Mouse (Mus musculus) adrenal gland, adult 18-20 months (tissue): ENCODE data around the gene Fer1l4. TPM values are rescaled to one million over a fixed set of nuclear protein-coding genes. Genes with fewer than 3 reads are reported as not detected.

Experiments used
- DNase-seq, 2 experiments: peaks; one replicate each; pipeline ENCODE4 v3.0.0; 2021 to 2022; ENCODE audit warnings: low spot score in 2 of 2
- long read RNA-seq, 2 experiments: library from polyadenylated mRNA; stranded (forward); transcript quantifications; one replicate each; pipeline ENCODE4 v2.0.0; 2021
- total RNA-seq, 2 experiments: library from RNA; stranded (reverse); gene quantifications; 1 replicate in 1 of 2; 2 replicates in 1 of 2; pipeline ENCODE4 v1.2.3; 2021

The Fer1l4 gene
- not detected for total RNA-seq
- long read RNA-seq, experiment 1, result 0 reads
- long read RNA-seq, experiment 2, result 0 reads

- DNase-seq, result no peak
Measured at GRCm38 (mm10) chr2:156052816-156053215, at the start of gene Fer1l4. Gene Fer1l4, minus strand, starts transcription at chr2:156052947.

DNA sequence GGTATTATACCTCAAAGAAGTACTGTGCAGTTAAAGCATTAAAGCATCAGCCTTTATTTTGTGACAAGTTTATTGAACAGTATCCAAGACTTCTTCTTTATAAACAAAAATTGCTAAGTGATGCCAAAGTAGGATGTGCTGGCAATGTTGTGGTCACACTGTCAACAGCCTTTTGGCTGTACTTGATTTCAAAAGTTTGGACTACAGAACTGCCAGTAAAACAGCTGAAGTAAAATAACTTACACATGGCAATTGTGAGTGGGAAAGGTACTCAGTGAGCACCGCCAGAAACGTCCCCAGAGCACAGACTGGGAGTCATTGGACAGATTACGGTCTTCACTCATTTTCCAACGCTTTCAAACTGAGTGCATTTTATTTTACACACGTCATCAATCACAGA lies 39.2 kb upstream of the Fer1l4 start:
- DNase-seq, result no peak

- DNase-seq, result no peak
Measured at GRCm38 (mm10) chr2:156089799-156090198, 37.1 kb upstream of the Fer1l4 start.

GRCm38 (mm10) chr2:156087391-156088110 lies 34.8 kb upstream of the Fer1l4 start:
- DNase-seq, result no peak

DNA sequence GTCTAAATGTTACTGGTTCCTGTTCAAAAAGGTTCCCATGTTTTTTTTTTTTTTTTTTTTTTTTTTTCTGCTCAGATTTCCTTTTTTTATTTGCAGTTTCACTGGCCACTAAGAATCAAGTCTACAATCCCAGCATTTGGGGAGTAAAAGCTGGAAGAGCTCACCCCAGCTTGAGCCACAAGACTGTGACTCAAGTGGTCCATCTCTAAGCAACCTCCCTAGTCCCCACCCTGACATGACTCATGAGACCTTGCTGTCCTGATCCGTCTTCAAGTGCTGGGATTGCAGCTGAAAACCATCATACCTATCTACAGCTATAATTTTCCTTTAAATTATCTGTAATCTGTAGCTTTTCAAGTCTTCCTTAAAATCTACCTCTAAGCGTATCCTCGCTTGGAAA lies 31.8 kb upstream of the Fer1l4 start:
- no peak for DNase-seq

DNA sequence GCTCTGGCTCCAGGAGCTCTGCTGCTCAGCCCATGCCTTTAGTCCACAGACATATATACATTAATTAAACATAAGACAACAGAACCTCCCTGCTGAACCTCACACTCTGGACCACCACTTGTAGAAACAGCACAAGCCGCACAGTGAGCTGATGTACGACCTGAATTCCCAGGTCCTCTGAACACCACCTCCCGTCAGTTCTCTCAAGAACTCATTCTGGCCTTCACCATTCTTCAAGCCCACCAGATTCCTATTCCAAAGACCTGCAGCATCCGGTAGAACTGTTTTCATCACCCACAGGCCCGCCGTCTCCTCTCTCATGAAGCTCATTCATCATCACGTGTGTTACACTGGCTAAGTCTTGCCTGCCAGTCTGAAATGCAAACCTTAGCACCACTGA lies 27.6 kb upstream of the Fer1l4 start:
- DNase-seq, result no peak

GRCm38 (mm10) chr2:156079674-156080073 lies 26.9 kb upstream of the Fer1l4 start:
- DNase-seq, result no peak

DNA sequence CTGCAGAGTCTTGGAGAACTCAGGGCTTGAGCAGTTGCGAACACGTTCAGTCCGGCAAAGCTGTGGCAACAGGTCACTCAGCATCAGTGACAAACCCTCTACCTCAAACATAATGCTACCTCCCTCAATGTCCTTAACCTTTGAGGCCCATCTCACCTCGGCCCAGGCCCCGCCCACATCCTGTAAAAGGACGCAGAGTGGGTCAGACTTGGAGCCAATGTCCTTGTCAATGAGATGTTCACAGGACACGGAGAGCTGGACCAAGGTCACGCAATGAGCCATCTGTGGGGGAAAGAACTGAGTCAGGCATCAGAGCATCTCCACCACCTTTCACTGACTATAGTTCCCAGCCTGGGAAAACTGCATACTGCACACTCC lies 26.4 kb upstream of the Fer1l4 start:
- peak; percentile 49 to 50 for DNase-seq

- DNase-seq, result no peak
Measured at GRCm38 (mm10) chr2:156078421-156079182, 25.9 kb upstream of the Fer1l4 start.

DNA sequence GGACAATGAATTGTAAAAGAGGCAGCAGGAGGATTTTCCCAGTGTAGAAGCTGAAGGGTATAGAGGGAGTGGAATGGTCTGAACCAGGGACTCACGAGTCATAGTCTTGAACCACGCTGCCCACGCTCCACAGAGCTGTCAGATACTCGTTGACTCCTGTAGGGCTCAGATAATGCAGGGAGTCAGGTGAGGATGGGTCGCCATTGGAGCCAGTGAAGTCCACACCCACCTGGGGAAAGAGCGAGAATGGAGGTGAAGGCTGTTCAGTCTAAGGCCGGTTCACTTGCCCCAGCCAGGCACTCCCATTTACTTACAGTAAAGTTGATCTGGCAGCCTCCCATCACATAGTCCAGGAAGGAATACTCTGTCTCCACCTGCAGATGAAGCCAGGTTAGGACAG lies 24.7 kb upstream of the Fer1l4 start:
- no peak for DNase-seq

- no peak for DNase-seq
Measured at GRCm38 (mm10) chr2:156073725-156074124, 21.0 kb upstream of the Fer1l4 start.

- no peak for DNase-seq
Measured at GRCm38 (mm10) chr2:156071236-156071635, 18.5 kb upstream of the Fer1l4 start.

- no peak for DNase-seq
Measured at GRCm38 (mm10) chr2:156067916-156068315, 15.2 kb upstream of the Fer1l4 start.

GRCm38 (mm10) chr2:156066126-156066525 lies 13.4 kb upstream of the Fer1l4 start:
- DNase-seq, result no peak

- DNase-seq, result peak; percentile 78 to 79
Measured at GRCm38 (mm10) chr2:156065099-156066041, 12.6 kb upstream of the Fer1l4 start, which contains the start of gene Spag4. Gene Spag4, plus strand, starts transcription at chr2:156065175.

DNA sequence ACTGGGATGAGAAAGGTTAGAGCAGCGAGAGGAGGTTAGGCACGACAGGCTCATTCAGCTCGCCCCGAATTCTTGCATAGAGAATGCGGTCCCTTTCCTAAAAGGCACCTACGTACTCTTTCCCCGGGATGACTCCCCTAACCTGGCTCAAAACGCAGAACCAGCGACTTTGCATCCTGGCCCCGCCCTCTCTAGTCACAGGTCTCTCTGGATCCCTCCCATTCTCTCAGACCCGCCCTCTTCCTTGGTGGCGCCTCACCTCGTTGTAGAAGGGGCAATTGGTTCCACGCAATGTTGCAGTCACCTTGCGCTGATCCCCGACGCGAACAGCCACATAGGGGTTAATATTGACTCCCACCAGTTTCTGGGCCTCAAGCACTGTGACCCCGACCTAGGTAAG lies 4.8 kb downstream of the Fer1l4 start:
- no peak for DNase-seq

DNA sequence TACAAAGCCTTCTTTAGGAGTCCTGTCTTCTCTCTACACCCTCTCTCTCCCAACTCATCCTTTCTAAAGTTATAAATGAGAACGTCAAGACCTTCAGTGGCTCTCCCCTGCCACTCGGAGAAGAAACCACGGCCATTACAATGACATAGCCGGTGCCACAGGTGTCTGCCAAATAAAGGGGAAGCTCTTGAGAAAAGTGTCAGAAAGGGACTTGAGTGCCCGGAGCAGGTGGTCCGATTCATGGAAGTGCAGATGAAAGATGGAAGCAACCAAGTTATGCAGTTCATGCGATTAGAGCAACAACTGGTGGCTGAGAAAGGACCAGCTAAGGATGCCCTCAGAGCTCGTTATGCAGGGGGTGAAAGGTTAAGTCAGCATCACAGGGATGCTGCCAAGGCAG lies 9.8 kb downstream of the Fer1l4 start:
- no peak for DNase-seq

GRCm38 (mm10) chr2:156039390-156039789 lies 13.4 kb downstream of the Fer1l4 start:
- DNase-seq, result no peak

- DNase-seq, result no peak
Measured at GRCm38 (mm10) chr2:156025482-156025881, 27.3 kb downstream of the Fer1l4 start.

DNA sequence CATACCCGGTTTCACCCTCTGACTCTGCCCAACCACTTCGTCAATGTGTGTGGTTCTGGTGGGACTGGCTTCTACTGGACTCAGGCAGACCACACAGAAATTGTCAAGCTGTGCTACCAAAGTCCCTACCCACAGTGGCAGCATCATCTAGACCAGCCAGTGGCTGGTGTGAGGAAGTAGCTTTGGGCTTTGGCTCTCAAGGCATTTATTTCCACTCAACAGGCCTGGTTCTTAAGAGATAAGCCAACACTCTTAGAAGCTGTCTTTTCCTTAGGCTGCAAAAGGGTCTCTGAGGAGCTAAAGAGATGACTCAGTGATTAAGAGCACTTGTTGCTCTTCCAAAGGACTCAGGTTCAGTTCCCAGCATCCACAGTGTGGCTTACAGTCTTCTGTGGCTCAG lies 31.0 kb downstream of the Fer1l4 start:
- no peak for DNase-seq

GRCm38 (mm10) chr2:156021219-156021618 lies 31.5 kb downstream of the Fer1l4 start:
- DNase-seq, result no peak
